In the genomic region with DNA sequence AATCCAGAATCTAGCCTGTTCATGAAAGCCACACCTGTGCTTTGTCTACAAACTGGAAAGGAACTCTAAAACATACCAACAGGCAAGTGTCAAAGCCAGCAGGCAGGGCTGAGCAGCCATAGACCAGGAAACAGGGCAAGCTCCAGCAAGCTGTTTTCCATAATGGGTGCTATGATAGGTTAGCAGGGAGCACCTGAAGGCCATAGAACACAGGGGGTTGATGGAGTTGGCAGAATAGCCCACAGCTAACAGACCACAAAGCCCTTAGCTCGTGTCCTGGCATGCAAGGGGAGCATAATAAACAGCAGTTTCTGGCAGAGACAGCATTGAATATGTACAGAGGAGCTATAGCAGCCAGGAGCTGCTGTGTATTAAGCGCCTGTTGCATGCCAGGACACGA, we compare ENCODE assay signal across 19 mouse cellular contexts.
DNase-seq lines count a peak whose midpoint lies in the region; ATAC-seq lines count a peak whose summit lies in the region.
"Had no signal": no experiment of that assay in that cellular context is flagged by ENCODE, and none has a peak within 500 bp of the region (broad histone marks: within the 10 kb centered on the region; RNA-seq: fewer than 3 reads in every experiment).

No protein-coding gene starts in this region.

- ATAC-seq in stomach, embryonic 15.5 days (ENCODE audit: insufficient read depth, low FRiP score, low read depth), result 0 out of 2 replicates have a peak, but pooled peaks have one; percentile 7
- ATAC-seq: forebrain, embryonic 16.5 days; Patski had no signal

- H3K27me3 ChIP-seq in heart, embryonic 10.5 days (ENCODE audit: insufficient read depth, poor library complexity, severe bottlenecking), result no peaks in the 10 kb centered on the region
- H3K27me3 ChIP-seq in stomach, embryonic 15.5 days (replicated peaks), result no peaks in the 10 kb centered on the region
- H3K27me3 ChIP-seq: CH12.LX; forebrain, embryonic 12.5 days had no signal

- H3K4me3 ChIP-seq in heart, embryonic 10.5 days, result no peak overlapping the region
- H3K4me3 ChIP-seq in stomach, embryonic 15.5 days (replicated peaks), result no peak overlapping the region
- H3K4me3 ChIP-seq: forebrain, embryonic 12.5 days had no signal

- H3K4me1 ChIP-seq in heart, embryonic 10.5 days, result no peaks in the 10 kb centered on the region
- H3K4me1 ChIP-seq in stomach, embryonic 15.5 days, result no peaks in the 10 kb centered on the region
- H3K4me1 ChIP-seq: forebrain, embryonic 12.5 days had no signal

- H3K9ac ChIP-seq in stomach, embryonic 15.5 days, result no peak overlapping the region
- H3K9ac ChIP-seq: forebrain, embryonic 12.5 days; hindbrain, embryonic 14.5 days had no signal

- no peaks in the 10 kb centered on the region for H3K9me3 ChIP-seq in heart, embryonic 10.5 days
- H3K9me3 ChIP-seq in stomach, embryonic 15.5 days, result no peaks in the 10 kb centered on the region
- H3K9me3 ChIP-seq: forebrain, embryonic 12.5 days had no signal

- no peak overlapping the region for H3K4me2 ChIP-seq in stomach, embryonic 15.5 days
- H3K4me2 ChIP-seq: forebrain, embryonic 12.5 days; hindbrain, embryonic 14.5 days had no signal

- no peak overlapping the region for H3K27ac ChIP-seq in heart, embryonic 10.5 days
- 0 out of 2 replicates have a peak overlapping the region, but pooled peaks have one; percentile 37 for H3K27ac ChIP-seq in stomach, embryonic 15.5 days
- H3K27ac ChIP-seq: forebrain, embryonic 12.5 days; hindbrain, embryonic 14.5 days had no signal

- DNase-seq in heart, embryonic 10.5 days (ENCODE audit: low spot score), result peak; percentile 17
- DNase-seq in heart, adult 18-20 months, result no peak
- peak; percentile 5 for DNase-seq in urinary bladder, postnatal 25 days (ENCODE audit: low spot score)
- DNase-seq in urinary bladder, postnatal 10 days (ENCODE audit: low spot score), result no peak
- no peak for DNase-seq in thymus, postnatal 25 days
- no peak for DNase-seq in kidney, adult 18-20 months
- DNase-seq: adrenal gland, adult 2 months; adrenal gland, postnatal 25 days; cerebellum, adult 18-20 months; cerebellum, adult 9-11 months; cerebellum, postnatal 36 days; gastrocnemius, postnatal 10 days; heart, postnatal 10 days had no signal

- H3K36me3 ChIP-seq in heart, embryonic 10.5 days, result no peaks in the 10 kb centered on the region
- no peaks in the 10 kb centered on the region for H3K36me3 ChIP-seq in stomach, embryonic 15.5 days
- H3K36me3 ChIP-seq: forebrain, embryonic 12.5 days had no signal

- WGBS in heart, embryonic 10.5 days, result 82% methylated on average over 3 of the region's 3 CpGs
- WGBS in stomach, embryonic 15.5 days, result 71% methylated on average over 3 of the region's 3 CpGs

Comparison
In these comparisons a context has a peak if more than half of its experiments do, and no peak if none do; other contexts are left out.
1. DNase-seq: peak in heart, embryonic 10.5 days (single experiment) and urinary bladder, postnatal 25 days (single experiment); none in heart, adult 18-20 months (0 of 2), urinary bladder, postnatal 10 days (single experiment), thymus, postnatal 25 days (single experiment) and kidney, adult 18-20 months (single experiment).